In the genomic region with DNA sequence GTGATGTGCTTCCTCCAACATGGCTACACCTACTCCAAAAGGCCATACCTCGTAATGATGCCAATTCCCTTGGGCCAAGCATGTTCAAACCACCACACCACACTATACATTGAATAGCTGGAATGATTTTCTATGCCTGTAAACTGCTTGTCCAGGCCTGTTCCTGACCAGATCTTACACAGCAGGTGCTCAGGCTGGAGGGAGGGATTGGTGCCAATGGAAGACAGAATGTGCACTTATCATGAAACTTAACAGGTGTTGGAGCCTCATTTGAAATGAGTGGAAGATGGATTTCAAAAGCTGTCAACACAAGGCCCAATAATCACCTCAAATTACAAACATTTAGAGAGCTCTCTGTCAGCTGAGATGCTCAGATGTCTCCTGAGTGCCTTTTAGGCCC, we compare ENCODE assay signal across 11 mouse cellular contexts. TPM values are rescaled to one million over a fixed set of nuclear protein-coding genes. Genes with fewer than 3 reads are reported as not detected.
"Had no signal": no experiment of that assay in that cellular context is flagged by ENCODE, and none has a peak within 500 bp of the region (broad histone marks: within the 10 kb centered on the region; RNA-seq: fewer than 3 reads in every experiment).

No protein-coding gene starts in this region.

- DNase-seq: kidney, postnatal 25 days; layer of hippocampus, adult 9-11 months; layer of hippocampus, postnatal 36 days; liver, embryonic 13.5 days; liver, postnatal 0 days; right cerebral cortex, postnatal 14 days; thymus, postnatal 4 days had no signal

- ATAC-seq: liver, postnatal 0 days; midbrain, embryonic 16.5 days had no signal

RNA-seq across cellular contexts. Expression of gene 4933415F23Rik, which starts 2.3 kb away (rescaled TPM):
- total RNA-seq: layer of hippocampus, postnatal 36 days; left cerebral cortex, adult 8-10 months; left cerebral cortex, postnatal 25 days; megakaryocyte-erythroid progenitor cell, adult 5-6 weeks had no signal
